Mouse (Mus musculus): ENCODE data around the gene Vps50. TPM values are rescaled to one million over a fixed set of nuclear protein-coding genes. Genes with fewer than 3 reads are reported as not detected.

The Vps50 gene
- polyA plus RNA-seq, 1 experiment from 2014 or later = 31.7 TPM

DNA sequence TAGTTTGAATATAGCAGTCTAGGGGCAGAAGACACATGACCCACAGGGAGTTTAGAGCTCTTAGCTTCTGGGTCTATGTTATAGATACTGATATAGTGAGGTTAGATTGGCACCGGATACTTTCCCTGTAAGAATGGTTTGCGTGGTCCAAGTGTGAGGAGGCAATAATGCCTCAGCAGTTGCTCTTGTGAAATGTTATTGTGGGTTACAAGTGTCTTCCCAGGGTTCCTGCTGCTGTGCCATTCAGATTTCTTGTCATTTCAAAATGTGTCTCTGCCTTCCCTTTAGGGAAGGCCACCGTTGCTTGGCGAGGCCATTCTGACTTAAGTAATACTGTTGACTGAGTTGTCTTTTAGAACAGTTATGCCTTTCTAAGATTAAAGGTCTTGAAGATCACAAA, 66.8 kb downstream of the Vps50 start:
- H3K27me3 ChIP-seq (ENCODE audit: control insufficient read depth, insufficient read depth, low read length) = no peaks in the 10 kb centered on the region
- H3K4me2 ChIP-seq (ENCODE audit: low read depth, severe bottlenecking) = no peak overlapping the region
- H3K9me3 ChIP-seq (ENCODE audit: control insufficient read depth, low read length) = no peaks in the 10 kb centered on the region
- H3K4me3 ChIP-seq (ENCODE audit: low read depth, low read length) = no peak overlapping the region
- ATAC-seq (ENCODE audit: insufficient number of reproducible peaks, low FRiP score, low TSS enrichment, low read depth) = no peak
- no peak overlapping the region for H3K9ac ChIP-seq (ENCODE audit: low read length)
- DNase-seq (ENCODE audit: low spot score) = no peak
- H3K4me1 ChIP-seq (ENCODE audit: control insufficient read depth, insufficient read depth, low read length) = no peaks in the 10 kb centered on the region
- no peak overlapping the region for H3K27ac ChIP-seq (replicated peaks; ENCODE audit: low read depth, low read length)
- WGBS = 97% methylated on average over 4 of the region's 4 CpGs
- H3K36me3 ChIP-seq (ENCODE audit: control insufficient read depth, insufficient read depth, low read length) = no peaks in the 10 kb centered on the region

- Histone ChIP-seq H3K4me3 (ENCODE audit: low read depth, low read length) (no peak overlapping the region), H3K9me3 (ENCODE audit: control insufficient read depth, low read length) (no peaks in the 10 kb centered on the region), H3K4me1 (ENCODE audit: control insufficient read depth, insufficient read depth, low read length) (no peaks in the 10 kb centered on the region), H3K27me3 (ENCODE audit: control insufficient read depth, insufficient read depth, low read length) (no peaks in the 10 kb centered on the region), H3K9ac (ENCODE audit: low read length) (no peak overlapping the region), H3K27ac (replicated peaks; ENCODE audit: low read depth, low read length) (no peak overlapping the region), H3K36me3 (ENCODE audit: control insufficient read depth, insufficient read depth, low read length) (no peaks in the 10 kb centered on the region), H3K4me2 (ENCODE audit: low read depth, severe bottlenecking) (no peak overlapping the region)
- 94% methylated on average over 1 of the region's 1 CpGs for WGBS
- no peak for DNase-seq (ENCODE audit: low spot score)
- no peak for ATAC-seq (ENCODE audit: insufficient number of reproducible peaks, low FRiP score, low TSS enrichment, low read depth)
Observed at GRCm38 (mm10) chr6:3565667-3566066, 67.5 kb downstream of the Vps50 start.

- 91% methylated on average over 7 of the region's 7 CpGs for WGBS
- Histone ChIP-seq H3K9ac (ENCODE audit: low read length) (no peak overlapping the region), H3K4me1 (ENCODE audit: control insufficient read depth, insufficient read depth, low read length) (no peaks in the 10 kb centered on the region), H3K27me3 (ENCODE audit: control insufficient read depth, insufficient read depth, low read length) (no peaks in the 10 kb centered on the region), H3K27ac (replicated peaks; ENCODE audit: low read depth, low read length) (no peak overlapping the region), H3K36me3 (ENCODE audit: control insufficient read depth, insufficient read depth, low read length) (no peaks in the 10 kb centered on the region; the same call in 1 of the 2 replicates), H3K4me3 (ENCODE audit: low read depth, low read length) (no peak overlapping the region), H3K9me3 (ENCODE audit: control insufficient read depth, low read length) (no peaks in the 10 kb centered on the region), H3K4me2 (ENCODE audit: low read depth, severe bottlenecking) (no peak overlapping the region)
- DNase-seq (ENCODE audit: low spot score) = no peak
- ATAC-seq (ENCODE audit: insufficient number of reproducible peaks, low FRiP score, low TSS enrichment, low read depth) = no peak
Observed at GRCm38 (mm10) chr6:3567071-3567610, 69.0 kb downstream of the Vps50 start.

DNA sequence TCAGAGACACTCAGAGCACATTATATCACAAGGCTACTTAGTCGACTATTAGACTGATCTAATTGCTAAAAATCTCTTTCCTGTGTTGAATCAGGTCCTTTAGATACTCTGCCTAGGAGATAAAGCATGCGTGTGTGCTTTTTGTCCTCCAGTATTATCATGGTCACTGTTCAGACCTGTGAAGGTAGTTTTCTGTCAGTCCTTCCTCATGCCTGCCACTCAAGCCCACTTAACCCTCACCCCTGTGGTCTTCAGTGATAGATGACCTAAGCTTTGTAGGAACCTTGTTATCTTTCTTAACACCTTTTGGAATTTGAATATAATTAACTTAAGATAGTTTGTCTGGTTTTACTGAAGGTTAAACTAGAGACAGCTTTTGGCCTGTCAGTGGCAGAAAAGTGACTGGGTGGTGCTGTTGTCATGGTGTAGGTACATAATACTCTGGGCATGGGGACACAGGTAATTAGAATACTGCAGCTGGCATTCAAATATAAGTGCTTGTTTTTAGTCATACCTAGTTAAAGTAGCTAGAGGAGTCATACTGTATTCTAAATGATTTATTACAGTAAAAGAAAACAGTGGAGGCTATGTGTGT, 74.1 kb downstream of the Vps50 start:
- Histone ChIP-seq H3K27ac (replicated peaks; ENCODE audit: low read depth, low read length) (no peak overlapping the region), H3K4me1 (ENCODE audit: control insufficient read depth, insufficient read depth, low read length) (no peaks in the 10 kb centered on the region), H3K9ac (ENCODE audit: low read length) (no peak overlapping the region), H3K36me3 (ENCODE audit: control insufficient read depth, insufficient read depth, low read length) (no peaks in the 10 kb centered on the region; the same call in 1 of the 2 replicates), H3K4me3 (ENCODE audit: low read depth, low read length) (no peak overlapping the region), H3K9me3 (ENCODE audit: control insufficient read depth, low read length) (no peaks in the 10 kb centered on the region), H3K27me3 (ENCODE audit: control insufficient read depth, insufficient read depth, low read length) (no peaks in the 10 kb centered on the region), H3K4me2 (ENCODE audit: low read depth, severe bottlenecking) (no peak overlapping the region)
- DNase-seq (ENCODE audit: low spot score) (no peak), ATAC-seq (ENCODE audit: insufficient number of reproducible peaks, low FRiP score, low TSS enrichment, low read depth) (no peak)
- 81% methylated on average over 2 of the region's 2 CpGs for WGBS

- no peak for DNase-seq (ENCODE audit: low spot score)
- H3K9ac ChIP-seq (ENCODE audit: low read length) = no peak overlapping the region
Observed at GRCm38 (mm10) chr6:3573787-3574186, 75.6 kb downstream of the Vps50 start.

GRCm38 (mm10) chr6:3585402-3585801, 87.2 kb downstream of the Vps50 start:
- H3K27ac ChIP-seq (replicated peaks; ENCODE audit: low read depth, low read length) = no peak overlapping the region

More at GRCm38 (mm10) chr6:3573787-3574186, 75.6 kb downstream of the Vps50 start:
- Histone ChIP-seq H3K4me1 (ENCODE audit: control insufficient read depth, insufficient read depth, low read length) (no peaks in the 10 kb centered on the region), H3K36me3 (ENCODE audit: control insufficient read depth, insufficient read depth, low read length) (no peaks in the 10 kb centered on the region; the same call in 1 of the 2 replicates), H3K27ac (replicated peaks; ENCODE audit: low read depth, low read length) (no peak overlapping the region), H3K9me3 (ENCODE audit: control insufficient read depth, low read length) (no peaks in the 10 kb centered on the region), H3K4me2 (ENCODE audit: low read depth, severe bottlenecking) (no peak overlapping the region), H3K4me3 (ENCODE audit: low read depth, low read length) (no peak overlapping the region), H3K27me3 (ENCODE audit: control insufficient read depth, insufficient read depth, low read length) (no peaks in the 10 kb centered on the region)
- no peak for ATAC-seq (ENCODE audit: insufficient number of reproducible peaks, low FRiP score, low TSS enrichment, low read depth)
- 96% methylated on average over 8 of the region's 8 CpGs for WGBS

GRCm38 (mm10) chr6:3590289-3590904, 92.2 kb downstream of the Vps50 start:
- 88% methylated on average over 3 of the region's 3 CpGs for WGBS
- Histone ChIP-seq H3K4me3 (ENCODE audit: low read depth, low read length) (no peak overlapping the region), H3K27me3 (ENCODE audit: control insufficient read depth, insufficient read depth, low read length) (no peaks in the 10 kb centered on the region), H3K9ac (ENCODE audit: low read length) (no peak overlapping the region), H3K4me1 (ENCODE audit: control insufficient read depth, insufficient read depth, low read length) (no peaks in the 10 kb centered on the region), H3K36me3 (ENCODE audit: control insufficient read depth, insufficient read depth, low read length) (no peaks in the 10 kb centered on the region), H3K27ac (replicated peaks; ENCODE audit: low read depth, low read length) (no peak overlapping the region), H3K4me2 (ENCODE audit: low read depth, severe bottlenecking) (no peak overlapping the region), H3K9me3 (ENCODE audit: control insufficient read depth, low read length) (no peaks in the 10 kb centered on the region)
- ATAC-seq (ENCODE audit: insufficient number of reproducible peaks, low FRiP score, low TSS enrichment, low read depth) (no peak), DNase-seq (ENCODE audit: low spot score) (no peak)

More at GRCm38 (mm10) chr6:3585402-3585801, 87.2 kb downstream of the Vps50 start:
- ATAC-seq (ENCODE audit: insufficient number of reproducible peaks, low FRiP score, low TSS enrichment, low read depth) = no peak
- H3K27me3 ChIP-seq (ENCODE audit: control insufficient read depth, insufficient read depth, low read length) = no peaks in the 10 kb centered on the region
- H3K9me3 ChIP-seq (ENCODE audit: control insufficient read depth, low read length) = no peaks in the 10 kb centered on the region
- H3K36me3 ChIP-seq (ENCODE audit: control insufficient read depth, insufficient read depth, low read length) = no peaks in the 10 kb centered on the region
- no peak overlapping the region for H3K4me2 ChIP-seq (ENCODE audit: low read depth, severe bottlenecking)
- no peak overlapping the region for H3K9ac ChIP-seq (ENCODE audit: low read length)
- DNase-seq (ENCODE audit: low spot score) = no peak
- no peak overlapping the region for H3K4me3 ChIP-seq (ENCODE audit: low read depth, low read length)
- WGBS = 92% methylated on average over 1 of the region's 1 CpGs
- no peaks in the 10 kb centered on the region for H3K4me1 ChIP-seq (ENCODE audit: control insufficient read depth, insufficient read depth, low read length)

DNA sequence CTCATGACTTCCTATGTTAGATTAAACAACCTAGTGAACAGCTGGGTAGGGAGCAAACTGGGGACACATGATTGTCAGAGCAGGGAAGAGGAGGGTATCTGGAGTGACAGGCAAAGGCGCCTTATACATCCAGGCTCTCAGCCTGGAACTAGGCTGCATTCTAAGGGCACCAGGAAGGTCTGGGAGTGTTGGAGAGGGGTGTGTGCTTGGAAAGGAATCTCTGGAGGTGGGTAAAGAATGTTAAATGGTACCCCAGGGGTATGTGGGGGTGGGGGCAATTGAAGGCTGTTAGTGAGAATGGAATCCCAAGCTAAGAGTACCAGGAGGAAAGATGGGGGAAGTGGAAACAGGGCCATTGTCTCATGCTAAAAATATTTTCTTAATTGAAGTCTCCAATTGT, 96.1 kb downstream of the Vps50 start:
- Histone ChIP-seq H3K4me1 (ENCODE audit: control insufficient read depth, insufficient read depth, low read length) (no peaks in the 10 kb centered on the region), H3K27ac (replicated peaks; ENCODE audit: low read depth, low read length) (no peak overlapping the region), H3K4me2 (ENCODE audit: low read depth, severe bottlenecking) (no peak overlapping the region), H3K9ac (ENCODE audit: low read length) (no peak overlapping the region), H3K9me3 (ENCODE audit: control insufficient read depth, low read length) (no peaks in the 10 kb centered on the region), H3K27me3 (ENCODE audit: control insufficient read depth, insufficient read depth, low read length) (no peaks in the 10 kb centered on the region), H3K36me3 (ENCODE audit: control insufficient read depth, insufficient read depth, low read length) (0 out of 2 replicates have a peak, but pooled peaks cover 2% of the 10 kb centered on the region), H3K4me3 (ENCODE audit: low read depth, low read length) (no peak overlapping the region)
- DNase-seq (ENCODE audit: low spot score) (no peak), ATAC-seq (ENCODE audit: insufficient number of reproducible peaks, low FRiP score, low TSS enrichment, low read depth) (no peak)
- 89% methylated on average over 1 of the region's 1 CpGs for WGBS

Measured in limb, embryonic 11.5 days (tissue).